In genomic region chr10:17368636-17369035, GRCm38 (mm10) we compare ENCODE assay signal across 23 mouse cellular contexts.
DNase-seq lines count a peak whose midpoint lies in the region; ATAC-seq and TF ChIP-seq lines count a peak whose summit lies in the region.
"Had no signal": no experiment of that assay in that cellular context is flagged by ENCODE, and none has a peak within 500 bp of the region (broad histone marks: within the 10 kb centered on the region; RNA-seq: fewer than 3 reads in every experiment).

No protein-coding gene starts in this region.

- no peak for ATAC-seq in midbrain, embryonic 11.5 days (ENCODE audit: low FRiP score)
- ATAC-seq: forebrain, embryonic 14.5 days; forebrain, embryonic 16.5 days had no signal

- no peak overlapping the region for H3ac ChIP-seq in C2C12 (ENCODE audit: control insufficient read depth, insufficient read length, low read depth)

- no peak for TF ChIP-seq CTCF in C2C12 (IDR thresholded peaks at IDR 0.05; ENCODE audit: control insufficient read depth, insufficient read depth, insufficient read length)

- peak; percentile 60 for DNase-seq in midbrain, embryonic 11.5 days (ENCODE audit: low spot score, missing footprints)
- DNase-seq in midbrain, embryonic 10.5 days (ENCODE audit: low spot score), result no peak
- no peak for DNase-seq in heart, postnatal 4 days
- DNase-seq in thymus, postnatal 0 days (ENCODE audit: low spot score), result no peak
- DNase-seq: adrenal gland, adult 2 months; adrenal gland, postnatal 10 days; adrenal gland, postnatal 25 days; B cell, adult 2 months; cerebellum, adult 11 months; cerebellum, adult 18-20 months; cerebellum, adult 8-10 months; cerebellum, adult 9-11 months; cerebellum, postnatal 14 days; cerebellum, postnatal 36 days; embryo, embryonic 11 days had no signal

- H3K79me3 ChIP-seq in C2C12 (ENCODE audit: low read depth), result no peaks in the 10 kb centered on the region

- WGBS in midbrain, embryonic 11.5 days, result 85% methylated on average over 1 of the region's 1 CpGs
- 97% methylated on average over 1 of the region's 1 CpGs for WGBS in midbrain, embryonic 10.5 days

- H3K27ac ChIP-seq in midbrain, embryonic 11.5 days (ENCODE audit: low read depth, low read length), result no peak overlapping the region
- H3K27ac ChIP-seq in midbrain, embryonic 10.5 days (replicated peaks), result no peak overlapping the region
- H3K27ac ChIP-seq: embryonic facial prominence, embryonic 13.5 days; embryonic facial prominence, embryonic 15.5 days; forebrain, embryonic 10.5 days; forebrain, embryonic 12.5 days had no signal

- peaks cover 6% of the 10 kb centered on the region for H3K4me1 ChIP-seq in midbrain, embryonic 11.5 days (ENCODE audit: control insufficient read depth, insufficient read depth, low read length)
- H3K4me1 ChIP-seq in midbrain, embryonic 10.5 days, result peaks cover 17% of the 10 kb centered on the region
- H3K4me1 ChIP-seq: embryonic facial prominence, embryonic 15.5 days had no signal

- no peaks in the 10 kb centered on the region for H3K79me2 ChIP-seq in C2C12 (ENCODE audit: control insufficient read depth, insufficient read depth)

- H3K27me3 ChIP-seq in midbrain, embryonic 11.5 days (ENCODE audit: control insufficient read depth, insufficient read depth, low read length), result no peaks in the 10 kb centered on the region
- no peaks in the 10 kb centered on the region for H3K27me3 ChIP-seq in midbrain, embryonic 10.5 days (ENCODE audit: low read depth, poor library complexity, severe bottlenecking)
- no peaks in the 10 kb centered on the region for H3K27me3 ChIP-seq in C2C12 (ENCODE audit: control insufficient read depth, insufficient read depth, insufficient read length)
- H3K27me3 ChIP-seq: embryonic facial prominence, embryonic 13.5 days; embryonic facial prominence, embryonic 15.5 days; forebrain, embryonic 12.5 days had no signal

- H3K4me2 ChIP-seq in midbrain, embryonic 11.5 days, result no peak overlapping the region
- H3K4me2 ChIP-seq: embryonic facial prominence, embryonic 13.5 days; embryonic facial prominence, embryonic 15.5 days; forebrain, embryonic 12.5 days had no signal

- H3K9ac ChIP-seq in midbrain, embryonic 11.5 days (ENCODE audit: low read length), result no peak overlapping the region
- H3K9ac ChIP-seq: embryonic facial prominence, embryonic 13.5 days; embryonic facial prominence, embryonic 15.5 days; forebrain, embryonic 12.5 days had no signal

- no peak overlapping the region for H3K4me3 ChIP-seq in midbrain, embryonic 11.5 days (ENCODE audit: low read depth, low read length)
- H3K4me3 ChIP-seq in midbrain, embryonic 10.5 days, result no peak overlapping the region
- no peak overlapping the region for H3K4me3 ChIP-seq in C2C12 (ENCODE audit: insufficient read depth, poor library complexity, severe bottlenecking)
- H3K4me3 ChIP-seq: embryonic facial prominence, embryonic 13.5 days; embryonic facial prominence, embryonic 15.5 days; erythroblast, embryonic 14.5 days; forebrain, embryonic 10.5 days; forebrain, embryonic 12.5 days had no signal

- H3K9me3 ChIP-seq in midbrain, embryonic 11.5 days (ENCODE audit: control insufficient read depth, low read length), result no peaks in the 10 kb centered on the region
- H3K9me3 ChIP-seq in midbrain, embryonic 10.5 days (replicated peaks), result no peaks in the 10 kb centered on the region
- H3K9me3 ChIP-seq: embryonic facial prominence, embryonic 13.5 days; embryonic facial prominence, embryonic 15.5 days; forebrain, embryonic 10.5 days; forebrain, embryonic 12.5 days had no signal

- H3K36me3 ChIP-seq in midbrain, embryonic 11.5 days (ENCODE audit: control insufficient read depth, insufficient read depth, low read length), result no peaks in the 10 kb centered on the region
- no peaks in the 10 kb centered on the region for H3K36me3 ChIP-seq in midbrain, embryonic 10.5 days
- H3K36me3 ChIP-seq in C2C12 (ENCODE audit: control insufficient read depth, insufficient read depth), result no peaks in the 10 kb centered on the region
- H3K36me3 ChIP-seq: embryonic facial prominence, embryonic 13.5 days; embryonic facial prominence, embryonic 15.5 days; forebrain, embryonic 10.5 days; forebrain, embryonic 12.5 days had no signal

TF ChIP-seq in C2C12, 6 proteins besides CTCF, POLR2A, EP300 and RAD21:
- TF ChIP-seq MYOD1 (IDR thresholded peaks at IDR 0.05; ENCODE audit: control insufficient read depth, insufficient read length, low read depth), result peak; percentile 62
- peak; percentile 25 for TF ChIP-seq FOSL1 (IDR thresholded peaks at IDR 0.05; ENCODE audit: insufficient read depth, low read length, poor library complexity, severe bottlenecking)
- no peak for TF ChIP-seq USF1 (IDR thresholded peaks at IDR 0.05; ENCODE audit: low read depth)
